Mouse (Mus musculus) ES-Bruce4 (cell line): ENCODE results near the gene Ogfod2.

Experiments
- CTCF ChIP-seq: IDR thresholded peaks from one replicate; pipeline ENCODE4 v1.8.1; 2011; ENCODE audit warnings: low read depth, low read length
- EP300 ChIP-seq: IDR thresholded peaks from 2 replicates; pipeline ENCODE4 v1.6.1; 2011; ENCODE audit warnings: low read depth, low read length; ENCODE audit not compliant: insufficient read depth
- POLR2A ChIP-seq: IDR thresholded peaks from one replicate; pipeline ENCODE4 v1.8.1; 2011; ENCODE audit warnings: low read length; ENCODE audit not compliant: insufficient read depth

DNA sequence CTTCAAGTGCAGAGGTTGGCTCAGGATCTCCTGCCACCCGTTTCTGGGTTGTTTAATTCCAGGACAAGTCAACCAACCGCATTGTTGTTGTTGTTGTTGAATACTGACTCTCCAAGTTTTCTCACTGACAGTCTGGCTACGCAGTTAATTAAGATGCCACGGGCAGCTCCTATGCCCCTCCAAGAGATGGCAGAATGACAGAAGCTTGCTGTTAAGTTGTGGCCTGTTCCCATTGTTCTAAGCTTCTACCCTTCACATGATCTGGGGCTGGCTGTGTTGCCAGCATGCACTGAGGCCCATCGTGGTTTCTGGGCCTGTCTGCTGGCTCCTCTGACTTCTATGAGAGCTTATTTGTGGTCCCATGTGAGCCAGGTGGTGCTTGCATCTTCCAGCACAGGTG is 22.2 kb downstream of the Ogfod2 start:
- TF ChIP-seq CTCF, result no peak
- no peak for TF ChIP-seq EP300
- no peak for TF ChIP-seq POLR2A
